Mouse (Mus musculus) central nervous system, embryonic 18 days (tissue): ENCODE data around the gene Trim71. TPM values are rescaled to one million over a fixed set of nuclear protein-coding genes. Genes with fewer than 3 reads are reported as not detected.

Source experiments
- polyA plus RNA-seq: library from polyadenylated mRNA; depleted of rRNA; stranded (reverse); fragments of >200 nt; gene quantifications from 2 replicates; pipeline ENCODE4 v1.2.3, GENCODE M21; 2012; rRNA removed

Trim71 gene
- polyA plus RNA-seq: 0.08 TPM in 2 replicates

DNA sequence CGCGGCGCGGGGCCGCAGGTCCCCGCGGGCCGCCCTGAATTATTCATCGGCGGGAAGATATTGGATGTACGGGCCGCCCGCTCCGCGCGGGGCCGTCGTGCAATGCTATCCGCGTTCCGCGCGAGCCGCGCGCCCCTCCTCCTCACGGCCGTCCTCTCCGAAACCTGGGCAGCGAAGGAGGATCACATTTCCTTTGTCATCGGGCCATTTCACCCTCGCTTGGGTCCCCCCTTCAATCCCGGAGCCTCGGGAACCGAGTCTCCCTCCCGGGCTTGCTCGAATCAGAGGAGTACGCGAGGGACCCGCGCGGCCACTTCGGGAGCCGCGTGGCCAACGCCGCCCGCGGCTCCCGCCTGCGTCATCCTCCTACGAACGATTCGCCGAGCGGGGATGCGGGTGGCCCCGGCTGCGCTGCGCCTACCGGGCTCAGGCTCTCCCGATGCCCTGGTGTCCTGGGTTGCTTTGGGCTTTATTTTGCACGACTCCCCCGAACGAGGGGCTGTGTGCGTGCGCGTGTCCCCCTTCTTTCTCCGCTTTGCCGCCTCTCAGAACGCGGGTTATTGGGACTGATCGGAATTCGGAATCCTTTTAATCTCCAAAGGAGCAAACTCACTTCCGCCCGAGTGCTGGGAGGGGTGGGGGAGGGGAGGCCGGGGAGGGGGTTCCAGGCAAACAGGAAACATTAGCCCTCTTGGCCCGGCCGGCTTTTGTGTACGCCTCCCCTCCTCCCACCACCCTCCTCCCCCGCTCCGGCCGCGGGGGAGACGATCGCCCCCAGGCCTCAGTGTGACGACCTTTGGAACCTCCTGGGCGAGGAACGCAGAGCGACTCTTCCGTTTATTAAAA is at the start of gene Trim71:
Trim71 (minus strand) TSS at position 609 of the 846 bp plus-strand sequence.

DNA sequence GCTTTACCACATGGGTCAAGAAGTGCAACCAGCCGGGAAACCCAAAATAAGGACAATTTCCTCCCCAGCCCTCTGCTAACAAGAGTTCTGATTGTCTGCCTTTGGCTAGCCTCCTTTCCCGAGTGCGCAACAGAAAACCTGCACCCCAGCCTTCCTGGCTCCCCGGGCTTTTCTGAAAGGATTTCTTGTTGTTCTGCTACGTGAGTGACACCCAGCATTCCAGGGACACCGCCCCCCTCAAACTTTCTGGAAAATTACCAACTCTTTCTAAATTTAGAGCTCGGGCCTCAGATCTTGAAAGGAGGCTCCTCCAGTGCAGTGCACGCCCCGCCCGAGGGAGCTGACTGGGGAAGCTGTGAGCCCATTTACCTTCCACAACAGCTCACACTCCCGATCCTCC is 48.8 kb downstream of the Trim71 start, which contains the start of gene C130032M10Rik:
C130032M10Rik (plus strand) TSS at position 334 of the 400 bp plus-strand sequence.

DNA sequence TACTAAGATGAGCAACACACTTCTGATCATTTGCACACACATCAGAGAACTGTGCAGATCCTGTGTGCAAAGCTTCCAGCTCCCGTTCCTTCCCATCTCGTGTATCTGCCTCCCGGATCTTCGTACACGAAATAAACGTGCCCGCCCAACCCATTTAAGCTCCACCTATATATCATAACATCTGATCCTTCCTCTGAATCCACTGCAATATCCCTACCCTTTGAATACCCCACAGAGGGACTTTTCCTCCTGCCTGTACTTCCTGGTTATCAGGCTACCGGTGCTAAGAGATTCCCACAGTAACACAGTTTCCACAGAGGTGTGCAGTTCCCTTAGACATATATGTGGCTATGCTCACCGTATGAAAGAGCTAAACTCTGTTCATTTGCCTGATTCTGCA is 59.4 kb downstream of the Trim71 start, which contains the start of gene Ccr4:
Ccr4 (minus strand) TSS at position 101 of the 400 bp plus-strand sequence.

Other genes with a start within 250 kb of the Trim71 start
- not detected in 2 replicates for gene Bcl2a1c, start 234.2 kb downstream of the Trim71 start, polyA plus RNA-seq
- 23.2 and 33.6 TPM in 2 replicates for gene Crtap, start 173.7 kb downstream of the Trim71 start, polyA plus RNA-seq
- 27.2 and 28.4 TPM in 2 replicates for gene Glb1, start 163.3 kb downstream of the Trim71 start, polyA plus RNA-seq
- gene Tmppe, start 163.3 kb downstream of the Trim71 start, polyA plus RNA-seq: 3.6 and 3.9 TPM in 2 replicates
- gene Ccr4, start 59.5 kb downstream of the Trim71 start, polyA plus RNA-seq: not detected in 2 replicates
- not detected in 2 replicates for gene C130032M10Rik, start 48.7 kb downstream of the Trim71 start, polyA plus RNA-seq
- gene Cnot10, start 75.8 kb upstream of the Trim71 start, polyA plus RNA-seq: 70.1 and 70.4 TPM in 2 replicates
- 85.1 and 88.4 TPM in 2 replicates for gene Dync1li1, start 124.4 kb upstream of the Trim71 start, polyA plus RNA-seq
- 14.5 and 14.8 TPM in 2 replicates for gene Cmtm6, start 166.7 kb upstream of the Trim71 start, polyA plus RNA-seq
- gene Cmtm7, start 217.5 kb upstream of the Trim71 start, polyA plus RNA-seq: 8.6 and 10.5 TPM in 2 replicates